Mouse (Mus musculus) bone marrow macrophage, adult 2 months (primary cell): ENCODE measurements around the gene Safb.

ENCODE experiments used
- CTCF ChIP-seq: IDR thresholded peaks from 2 replicates; pipeline ENCODE4 v1.5.1; 2012; ENCODE audit warnings: low read depth, mild to moderate bottlenecking, low read length, moderate library complexity
- POLR2A ChIP-seq: IDR thresholded peaks from 2 replicates; pipeline ENCODE4 v1.6.1; 2012; ENCODE audit warnings: mild to moderate bottlenecking, low read depth, low read length, borderline replicate concordance

- no peak for TF ChIP-seq CTCF
- no peak for TF ChIP-seq POLR2A
Measured at GRCm38 (mm10) chr17:56583611-56584256, 891 bp upstream of the Safb start.
